Mouse (Mus musculus) testis, adult 2 months (tissue): Measurements from ENCODE around the gene Stpg4.

Source experiments
- CTCF ChIP-seq: fragments of 200-500 bp; IDR thresholded peaks from 2 replicates; pipeline ENCODE4 v1.5.1; 2012; ENCODE audit warnings: low read depth, mild to moderate bottlenecking, inconsistent platforms, low read length, moderate library complexity; ENCODE audit not compliant: control insufficient read depth, insufficient read depth, insufficient replicate concordance
- POLR2A ChIP-seq: fragments of 200-500 bp; IDR thresholded peaks from 2 replicates; pipeline ENCODE4 v1.6.1; 2012; ENCODE audit warnings: low read depth, mild to moderate bottlenecking, inconsistent platforms, low read length, moderate library complexity; ENCODE audit not compliant: control insufficient read depth

DNA sequence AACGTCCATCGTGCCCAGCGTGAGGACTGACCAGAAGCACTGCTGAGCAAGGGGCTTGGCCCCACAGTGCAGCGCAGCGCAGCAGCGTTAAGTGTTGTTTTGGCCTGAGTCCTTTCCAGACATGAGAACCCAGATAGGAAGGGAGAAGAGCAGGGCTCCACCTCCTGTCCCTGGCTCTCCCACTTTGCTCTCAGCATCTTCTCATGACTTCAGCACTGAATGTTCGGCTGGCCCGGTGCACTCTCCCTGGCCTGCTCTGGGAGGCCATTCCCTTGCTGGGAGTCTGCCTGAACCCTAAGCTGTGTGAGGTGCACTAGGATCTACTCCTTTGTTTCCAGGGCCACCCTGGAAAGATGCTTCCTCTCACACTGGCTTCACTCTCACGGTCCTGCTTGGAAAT is 79.2 kb downstream of the Stpg4 start:
- TF ChIP-seq CTCF, result no peak
- TF ChIP-seq POLR2A, result no peak
